Mouse (Mus musculus): Measurements from ENCODE around the gene Dnajc2. TPM values are rescaled to one million over a fixed set of nuclear protein-coding genes. Genes with fewer than 3 reads are reported as not detected.

The Dnajc2 gene
- total RNA-seq (2021): 10 to 100 TPM; 34.8 to 35.1 TPM
- long read RNA-seq, experiment 1, transcript Dnajc2-201 (17 exons, 2,133 nt): major isoform, 28 of 38 reads
- long read RNA-seq, experiment 1, partial matches to known transcripts: 7 of 38 reads
- long read RNA-seq, experiment 1, other reads (novel, unspliced or antisense): 0 of 38 reads
- long read RNA-seq, experiment 2, partial matches to known transcripts: 1 of 6 reads
- long read RNA-seq, experiment 2, other reads (novel, unspliced or antisense): 1 of 6 reads

GRCm38 (mm10) chr5:21785053-21785452, at the start of gene Dnajc2, which contains the start of gene Psmc2:
Gene Dnajc2, minus strand, starts transcription at chr5:21785251.
Gene Psmc2, plus strand, starts transcription at chr5:21785283.
- DNase-seq: peak; percentile 92 to 94

DNA sequence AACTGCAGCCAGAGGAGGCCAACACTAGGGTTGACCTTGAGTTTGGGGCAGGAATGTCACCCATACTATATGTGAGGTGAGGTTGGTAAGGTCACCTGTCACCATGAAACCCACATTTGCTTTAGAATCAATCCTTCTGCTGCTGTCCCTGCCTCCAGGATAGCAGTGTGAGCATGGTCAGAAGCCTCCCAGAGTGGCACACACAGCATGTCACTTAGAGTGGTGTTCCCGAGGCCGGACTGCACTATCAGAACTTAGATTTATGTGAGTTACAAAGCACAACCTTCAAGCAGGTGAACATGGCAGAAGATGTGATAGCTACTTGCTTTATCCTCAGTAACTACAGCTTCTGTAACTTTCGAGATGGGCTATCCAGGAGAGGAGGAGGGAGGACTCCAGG, 46.7 kb upstream of the Dnajc2 start:
- DNase-seq: no peak

GRCm38 (mm10) chr5:21828855-21829254, 43.8 kb upstream of the Dnajc2 start:
- DNase-seq: no peak

DNA sequence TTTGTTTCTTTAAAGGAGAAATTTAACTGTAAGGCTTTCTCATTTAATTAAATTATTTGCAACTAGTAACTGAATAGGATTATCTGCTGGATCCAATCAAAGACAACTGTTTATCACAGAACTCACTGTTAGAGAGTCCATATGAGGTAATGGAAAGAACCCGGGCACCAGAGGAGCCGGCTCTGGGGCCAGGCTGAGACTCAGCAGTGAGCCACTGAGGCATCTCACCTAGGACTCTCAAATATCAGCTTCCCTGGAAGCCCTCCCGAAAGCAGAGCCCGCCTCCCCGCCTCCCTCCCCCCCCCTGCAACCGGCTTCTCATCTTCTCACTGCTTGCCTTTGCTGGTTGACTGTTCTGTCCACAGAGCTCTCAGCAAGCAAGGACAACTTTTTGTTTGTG, 42.6 kb upstream of the Dnajc2 start:
- no peak for DNase-seq

DNA sequence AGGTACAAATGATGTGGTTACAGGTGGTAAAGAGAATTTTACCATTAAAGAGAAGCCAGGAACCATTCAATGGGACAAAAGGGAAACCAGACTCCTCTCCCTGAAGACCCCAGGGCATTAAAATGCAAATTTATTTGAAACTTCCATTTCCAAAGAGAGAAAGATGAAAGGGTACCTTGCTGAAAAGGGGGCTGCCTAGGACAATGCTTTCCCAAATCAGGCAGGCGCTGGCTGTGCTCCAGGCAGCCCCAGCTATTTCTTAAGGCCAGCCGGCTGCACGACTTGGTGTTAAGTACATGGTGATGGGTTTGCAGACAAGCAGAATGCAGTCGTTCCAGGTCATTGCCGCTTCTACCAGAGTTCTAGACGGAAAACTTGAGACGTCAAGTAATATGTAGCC, 41.3 kb upstream of the Dnajc2 start:
- DNase-seq: no peak

DNA sequence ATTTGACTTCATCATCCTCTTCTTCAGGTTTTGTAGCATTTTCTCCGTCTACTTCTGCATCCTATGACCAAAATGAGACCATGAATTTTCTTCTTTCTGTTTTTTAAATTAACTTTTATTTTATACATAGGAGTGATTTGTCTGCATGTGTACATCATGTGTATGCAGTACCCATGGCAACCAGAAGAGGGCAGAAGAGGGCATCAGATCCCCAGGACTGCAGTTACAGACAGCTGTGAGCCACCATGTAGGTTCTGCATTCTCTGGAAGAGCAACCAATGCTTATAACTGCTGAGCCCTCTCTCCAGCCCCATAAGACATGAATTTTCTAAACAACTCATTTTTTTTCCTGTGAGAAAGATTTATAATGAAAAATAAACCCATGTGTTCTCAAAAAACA, 28.9 kb upstream of the Dnajc2 start:
- peak; percentile 30 to 34 for DNase-seq

- no peak for DNase-seq
Observed at GRCm38 (mm10) chr5:21810924-21811323, 25.9 kb upstream of the Dnajc2 start.

DNA sequence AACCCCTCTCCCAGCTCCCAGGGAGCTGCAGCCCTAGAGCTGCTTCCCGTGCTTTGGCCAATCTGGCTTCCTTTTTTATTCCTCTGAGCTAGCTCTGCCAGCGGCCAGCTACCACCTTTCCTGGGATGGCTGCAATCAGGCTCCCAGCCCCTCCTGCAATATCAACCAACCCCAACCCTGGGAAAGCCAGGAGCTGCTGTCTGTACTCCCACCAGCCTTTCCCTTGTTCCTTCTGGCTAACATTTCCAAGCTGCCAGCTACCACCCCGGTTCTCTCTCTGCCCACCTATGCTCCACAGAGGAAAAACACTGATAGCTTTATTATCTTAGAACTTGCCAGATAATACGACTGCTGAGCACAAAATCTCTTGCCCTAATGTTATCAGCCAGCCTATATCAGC, 19.8 kb upstream of the Dnajc2 start:
- DNase-seq: no peak

- no peak for DNase-seq
Observed at GRCm38 (mm10) chr5:21803691-21804188, 18.7 kb upstream of the Dnajc2 start.

DNA sequence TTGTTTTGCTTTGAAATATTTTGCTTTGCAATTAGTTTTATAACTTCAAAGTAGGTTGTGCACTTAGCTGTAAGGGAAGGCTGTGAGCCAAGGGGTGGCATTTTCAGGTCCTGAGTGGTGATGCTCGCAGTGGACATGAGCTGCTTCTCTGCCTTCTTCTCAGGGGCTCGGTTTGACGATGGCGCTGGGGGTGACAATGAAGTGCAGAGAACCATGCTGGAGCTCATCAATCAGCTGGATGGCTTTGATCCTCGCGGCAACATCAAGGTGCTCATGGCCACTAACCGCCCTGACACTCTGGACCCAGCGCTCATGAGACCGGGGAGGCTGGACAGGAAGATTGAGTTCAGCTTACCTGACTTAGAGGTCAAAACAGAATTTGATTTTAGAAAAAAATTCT, 17.9 kb upstream of the Dnajc2 start:
- DNase-seq: no peak

- DNase-seq: no peak
Observed at GRCm38 (mm10) chr5:21792166-21792565, 7.1 kb upstream of the Dnajc2 start.

DNA sequence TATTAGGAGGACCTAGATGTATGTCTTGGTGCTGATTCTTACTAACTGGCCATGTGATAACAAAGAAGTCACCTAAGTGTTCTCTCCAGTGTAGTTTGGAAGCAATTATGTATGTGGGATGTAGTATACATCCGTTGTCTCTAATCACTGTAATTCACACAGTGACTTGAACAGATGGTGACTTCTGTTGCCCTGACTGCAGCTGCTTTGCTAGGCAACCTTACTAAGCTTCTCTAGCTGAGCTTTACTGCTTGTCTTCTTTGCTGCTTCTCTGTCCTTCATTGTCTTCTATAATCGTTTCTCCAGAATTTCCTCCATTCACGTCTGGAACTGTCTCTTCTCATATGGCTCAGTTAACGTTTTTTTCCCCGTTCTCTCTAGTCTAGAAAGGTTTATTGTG, 4.0 kb upstream of the Dnajc2 start:
- DNase-seq: no peak

DNA sequence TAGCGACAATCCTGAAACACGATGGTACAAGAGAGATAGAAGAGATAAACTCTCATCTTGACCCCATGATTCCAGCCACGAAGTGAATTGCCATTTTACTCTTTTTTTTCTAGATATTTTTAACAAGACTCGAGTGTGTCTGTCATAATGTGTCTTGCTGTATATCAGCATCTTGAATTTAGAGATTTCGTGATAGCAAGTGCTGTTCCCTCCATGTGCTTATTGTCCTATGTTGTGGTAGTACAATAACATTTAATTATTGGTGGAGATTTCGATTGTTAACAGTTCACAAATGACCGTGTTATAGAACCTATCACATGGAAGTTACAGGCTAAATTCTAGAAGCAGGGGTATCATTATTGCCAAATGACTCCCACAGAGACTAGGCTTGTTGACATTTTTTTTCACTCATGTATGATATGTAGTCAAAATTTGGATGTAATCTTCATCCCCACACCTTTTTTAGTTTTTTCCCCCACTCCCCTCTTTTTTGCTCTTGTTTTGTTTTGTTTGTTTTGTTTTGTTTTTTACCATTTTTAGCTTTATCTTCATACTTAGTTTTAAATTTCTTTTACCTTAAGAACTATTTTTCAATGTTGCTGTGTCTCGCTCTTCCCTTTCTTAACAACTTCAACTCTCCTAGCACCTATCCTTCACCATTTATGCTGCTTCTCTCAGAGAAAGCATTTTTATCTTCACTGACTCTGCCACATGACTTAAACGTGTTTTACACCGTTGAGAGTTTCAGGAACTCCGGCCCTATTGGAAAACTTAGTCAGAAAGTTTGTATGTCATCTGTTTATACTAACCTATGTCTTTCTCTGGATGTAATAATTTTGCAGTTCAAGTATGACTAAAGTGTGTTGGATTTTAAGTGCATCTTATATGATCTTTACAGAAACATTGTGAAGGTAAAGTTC, 2.4 kb upstream of the Dnajc2 start:
- no peak for DNase-seq

- peak; percentile 93 to 95 for DNase-seq
Observed at GRCm38 (mm10) chr5:21786258-21787185, 1.5 kb upstream of the Dnajc2 start.

GRCm38 (mm10) chr5:21785776-21786175, 725 bp upstream of the Dnajc2 start:
- no peak for DNase-seq

DNA sequence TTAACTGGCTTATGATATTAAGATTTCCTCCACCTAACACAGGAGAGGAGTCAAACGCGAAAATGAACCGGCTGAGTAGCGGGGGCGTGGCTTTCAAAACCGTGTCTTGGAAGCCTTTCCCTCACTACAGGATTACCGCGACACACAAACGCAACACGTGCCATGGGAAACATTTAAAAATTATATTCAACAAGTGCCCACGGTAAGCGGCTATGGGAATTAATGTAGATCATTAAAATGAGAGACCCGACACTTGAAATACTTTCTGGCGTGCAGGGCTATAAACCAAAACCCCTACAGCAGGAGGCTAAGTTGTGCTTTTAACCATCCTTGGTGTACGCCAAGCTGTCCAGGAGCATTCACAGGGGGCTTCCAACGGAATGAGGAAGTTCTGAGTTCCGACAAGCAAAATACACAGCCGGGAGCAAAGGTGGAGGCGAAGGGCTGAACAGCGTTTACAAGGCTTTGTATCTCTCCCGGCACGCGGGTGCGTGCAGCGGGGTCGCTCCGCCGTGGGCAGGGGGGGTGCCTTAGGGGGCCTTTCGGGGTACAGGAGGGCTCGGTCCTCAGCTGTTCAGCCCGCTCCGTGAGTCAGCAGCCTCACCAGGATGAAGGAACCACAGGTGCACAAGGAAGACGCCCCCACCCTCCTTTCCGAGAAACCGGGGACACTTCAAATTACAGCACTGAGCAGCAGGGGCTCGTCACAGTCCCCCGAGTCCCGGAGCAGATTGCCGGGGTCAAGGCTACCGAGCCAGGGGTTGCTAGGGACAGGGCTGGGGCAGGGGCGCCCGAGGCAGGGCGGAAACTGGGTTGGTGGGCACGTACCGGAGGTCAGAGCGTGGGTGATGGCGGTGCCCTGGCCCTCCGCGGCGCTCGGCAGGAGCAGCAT, 644 bp downstream of the Dnajc2 start:
- peak; percentile 32 to 52 for DNase-seq

DNA sequence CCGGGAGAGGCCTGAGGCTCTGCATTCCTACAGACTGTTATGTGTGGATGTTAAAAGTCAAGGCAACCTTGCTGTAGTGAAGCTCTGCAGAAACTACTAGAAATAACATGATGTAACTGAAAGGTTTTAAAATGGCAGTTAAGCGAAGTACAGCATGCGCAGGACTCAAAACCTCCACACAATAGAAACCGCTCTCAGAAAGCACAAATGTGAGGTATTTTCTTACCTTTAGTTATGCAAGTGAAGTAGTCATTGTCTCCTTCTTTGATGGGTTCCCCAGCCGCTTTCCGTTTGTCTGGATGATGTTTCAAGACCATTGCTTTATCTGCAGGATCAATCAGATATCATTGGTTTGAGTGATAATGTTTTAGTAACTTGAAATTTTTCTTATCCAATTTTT, 8.6 kb downstream of the Dnajc2 start:
- DNase-seq: no peak

DNA sequence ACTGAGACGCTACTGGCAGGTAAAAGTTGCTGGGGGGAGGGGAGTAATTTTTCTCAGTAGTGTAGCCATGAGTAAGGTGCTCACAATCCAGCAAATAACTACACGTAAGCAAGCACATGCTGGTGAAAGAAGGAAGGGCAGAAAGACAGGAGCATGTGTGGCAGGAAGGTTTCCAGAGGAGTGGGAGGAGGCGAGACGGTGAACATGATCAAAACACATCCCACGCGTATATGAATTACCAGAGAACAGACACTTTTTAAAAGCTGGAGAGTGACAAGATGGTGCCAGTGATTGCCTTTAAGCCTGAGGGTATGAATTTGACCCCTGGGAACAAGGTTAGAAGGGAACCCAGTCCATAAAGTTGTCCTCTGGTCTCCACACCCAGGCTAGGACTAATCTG, 15.2 kb downstream of the Dnajc2 start:
- no peak for DNase-seq

- no peak for DNase-seq
Observed at GRCm38 (mm10) chr5:21768506-21768905, 16.5 kb downstream of the Dnajc2 start.

DNA sequence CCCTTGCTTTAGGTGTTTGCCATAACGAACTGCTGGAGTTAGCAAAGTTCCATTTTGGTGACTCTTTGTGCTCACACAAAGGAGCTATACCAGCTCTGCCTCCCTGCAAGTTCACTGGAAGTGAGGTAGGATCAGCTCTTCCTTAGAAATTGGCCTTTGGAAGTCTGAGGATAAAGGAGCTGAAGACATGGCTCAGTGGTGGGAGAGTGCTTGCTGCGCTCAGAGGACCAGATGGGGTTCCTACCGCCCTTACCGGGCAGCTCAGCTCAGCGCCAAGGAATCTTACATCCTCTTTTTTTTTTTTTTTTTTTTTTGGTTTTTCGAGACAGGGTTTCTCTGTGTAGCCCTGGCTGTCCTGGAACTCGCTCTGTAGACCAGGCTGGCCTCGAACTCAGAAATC, 39.1 kb downstream of the Dnajc2 start:
- no peak for DNase-seq

DNA sequence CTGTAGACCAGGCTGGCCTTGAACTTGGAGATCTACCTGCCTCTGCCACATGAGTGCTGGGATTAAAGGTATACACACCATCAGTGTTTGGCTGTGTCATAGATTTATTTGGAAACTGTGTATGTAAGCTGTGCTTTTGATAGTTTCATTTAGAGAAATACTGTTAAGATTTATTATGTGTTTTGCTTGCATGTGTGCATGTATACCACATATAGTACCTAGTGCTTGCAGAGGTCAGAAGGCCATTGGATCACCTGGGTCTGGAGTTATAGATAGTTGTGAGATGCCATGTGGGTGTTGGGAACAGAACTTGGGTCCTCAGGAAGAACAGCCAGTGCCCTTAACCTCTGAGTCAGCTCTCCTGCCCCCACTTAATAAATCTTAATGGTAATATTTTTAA, 40.4 kb downstream of the Dnajc2 start:
- no peak for DNase-seq
